Mouse (Mus musculus) thymus, postnatal 10 days (tissue): ENCODE data around the gene Zglp1.
A peak's percentile ranks its signal among the peaks of the same experiment; 100 is the strongest.

Experiments
- DNase-seq, 2 experiments: peaks; one replicate each; pipeline ENCODE4 v3.0.0; 2021; ENCODE audit warnings: low spot score in 2 of 2

Zglp1 gene

GRCm38 (mm10) chr9:21026849-21027248, 40.0 kb downstream of the Zglp1 start:
- no peak for DNase-seq

GRCm38 (mm10) chr9:21025258-21025810, 41.6 kb downstream of the Zglp1 start:
- no peak for DNase-seq

GRCm38 (mm10) chr9:21022726-21023125, 44.2 kb downstream of the Zglp1 start:
- DNase-seq = no peak

- no peak for DNase-seq
These were observed 44.6 kb downstream of the Zglp1 start for GRCm38 (mm10) chr9:21022288-21022687.

- no peak for DNase-seq
These were observed 45.5 kb downstream of the Zglp1 start for GRCm38 (mm10) chr9:21021363-21021762.

GRCm38 (mm10) chr9:21018600-21018999, 48.3 kb downstream of the Zglp1 start:
- DNase-seq = no peak

GRCm38 (mm10) chr9:21017177-21017575, 49.7 kb downstream of the Zglp1 start:
- peak in 1 of 2 experiments; percentile 13 for DNase-seq

- DNase-seq = no peak
These were observed 50.3 kb downstream of the Zglp1 start for GRCm38 (mm10) chr9:21016331-21017176.

GRCm38 (mm10) chr9:21015571-21016130, 51.2 kb downstream of the Zglp1 start, which contains the start of gene Icam1:
Gene Icam1, plus strand, starts transcription at chr9:21015985.
- DNase-seq = peak; percentile 77 to 82

GRCm38 (mm10) chr9:21014691-21015570, 52.0 kb downstream of the Zglp1 start:
- peak; percentile 50 to 58 for DNase-seq
